Mouse (Mus musculus) gastrocnemius, postnatal 4 days (tissue): ENCODE results near the gene Cntnap5c. TPM values are rescaled to one million over a fixed set of nuclear protein-coding genes. Genes with fewer than 3 reads are reported as not detected.

ENCODE experiments used
- DNase-seq, 2 experiments: peaks; one replicate each; pipeline ENCODE4 v3.0.0; 2021 to 2022; ENCODE audit warnings: low spot score in 2 of 2, mixed read lengths in 2 of 2
- total RNA-seq, 2 experiments: library from RNA; stranded (reverse); gene quantifications; 2 replicates each; pipeline ENCODE4 v1.2.3; 2021

Cntnap5c gene
- total RNA-seq, 2 experiments from 2014 or later: not detected

DNA sequence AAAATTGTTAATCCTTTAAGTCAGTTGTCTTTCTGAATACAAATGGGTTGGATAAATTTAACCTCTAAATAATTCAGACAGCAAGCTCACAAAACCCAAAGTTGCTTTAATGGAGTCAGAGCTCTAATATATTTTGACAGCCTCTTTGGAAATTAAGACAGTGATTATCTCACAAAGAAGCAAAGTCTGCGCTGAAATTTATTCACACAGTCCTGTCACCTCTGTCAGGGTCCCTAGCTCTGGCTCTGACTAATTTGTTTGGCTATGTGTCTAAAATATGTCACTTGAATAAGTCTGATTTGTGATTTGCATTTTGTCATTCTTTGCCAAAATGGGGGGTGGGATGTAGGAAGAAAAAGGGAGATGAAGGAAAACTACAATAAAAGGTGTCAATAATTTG, 234.0 kb downstream of the Cntnap5c start:
- DNase-seq: no peak

DNA sequence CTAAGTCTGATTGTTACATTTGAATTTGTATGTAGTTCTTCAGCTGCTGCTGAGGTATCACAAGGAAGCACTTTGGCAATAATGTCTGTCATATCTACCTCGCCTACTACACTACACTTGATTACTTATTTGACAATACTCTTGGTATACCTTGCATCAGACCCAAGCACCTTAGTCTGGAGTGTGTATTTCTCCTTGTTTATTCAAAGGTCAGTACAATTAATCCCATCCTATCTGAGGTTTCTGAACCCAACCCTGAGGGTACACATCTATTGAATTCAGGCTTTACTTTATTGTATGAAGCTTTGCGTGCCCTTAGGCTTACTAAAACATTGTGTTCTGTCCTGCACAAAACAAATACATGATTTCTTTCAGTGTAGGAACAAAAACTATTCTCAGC, 235.1 kb downstream of the Cntnap5c start:
- DNase-seq: no peak

DNA sequence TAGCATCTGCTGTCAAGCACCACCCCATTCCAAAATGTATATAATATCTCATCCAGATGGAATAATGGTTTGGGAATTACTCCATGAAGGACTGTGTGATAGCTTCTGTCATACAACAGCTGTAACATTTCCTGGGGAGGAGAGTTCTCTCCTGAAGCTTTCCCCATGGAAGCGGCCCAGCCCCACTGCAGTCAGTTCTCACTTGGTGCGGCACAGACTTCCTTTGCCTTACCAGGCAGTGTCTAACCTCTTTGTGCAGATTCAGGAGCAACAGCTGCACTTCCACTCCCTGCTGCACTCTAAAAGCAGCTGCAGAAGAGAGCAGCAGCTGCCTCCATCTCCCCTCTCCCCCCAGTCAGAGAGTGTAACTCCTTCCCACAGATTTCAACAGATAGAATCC, 271.8 kb downstream of the Cntnap5c start:
- peak in 1 of 2 experiments; percentile 10 for DNase-seq

DNA sequence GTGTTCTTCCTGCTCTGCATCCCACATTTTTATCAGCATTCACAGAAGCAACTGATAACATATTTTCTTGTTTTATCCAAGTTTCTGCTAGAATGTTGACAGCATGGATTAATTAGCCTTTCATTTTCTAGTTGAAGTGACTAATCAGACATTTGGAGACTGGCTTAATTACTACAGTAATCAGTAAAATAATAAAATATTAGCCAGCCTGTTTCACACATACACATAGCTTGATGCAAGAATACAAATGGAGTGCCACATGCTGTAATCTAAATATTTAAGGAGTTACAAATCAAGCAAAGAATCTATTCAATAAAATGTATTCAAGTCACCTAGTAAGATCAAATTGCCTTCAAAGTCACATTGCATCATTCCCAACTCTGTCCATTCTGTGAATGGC, 275.8 kb downstream of the Cntnap5c start:
- DNase-seq: no peak

DNA sequence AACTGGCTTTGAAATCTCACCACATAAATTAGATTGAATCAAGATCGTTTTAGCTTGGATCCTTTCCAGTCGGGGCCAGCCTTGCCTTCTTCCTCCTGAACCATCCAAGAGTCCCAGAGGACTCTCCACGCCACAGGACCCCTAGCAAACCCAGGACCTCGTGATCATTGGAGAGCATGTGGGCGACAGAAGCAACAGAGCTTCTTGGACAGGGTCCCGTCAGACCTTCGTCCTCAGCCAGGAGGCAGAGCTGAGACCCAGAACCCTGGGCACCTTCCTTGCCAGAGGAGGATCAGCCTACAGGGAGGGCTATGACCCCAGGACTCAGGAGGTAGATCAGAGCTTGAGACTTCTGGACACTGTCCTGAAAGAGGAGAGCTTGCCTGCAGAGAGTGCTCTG, 300.5 kb downstream of the Cntnap5c start:
- no peak for DNase-seq

DNA sequence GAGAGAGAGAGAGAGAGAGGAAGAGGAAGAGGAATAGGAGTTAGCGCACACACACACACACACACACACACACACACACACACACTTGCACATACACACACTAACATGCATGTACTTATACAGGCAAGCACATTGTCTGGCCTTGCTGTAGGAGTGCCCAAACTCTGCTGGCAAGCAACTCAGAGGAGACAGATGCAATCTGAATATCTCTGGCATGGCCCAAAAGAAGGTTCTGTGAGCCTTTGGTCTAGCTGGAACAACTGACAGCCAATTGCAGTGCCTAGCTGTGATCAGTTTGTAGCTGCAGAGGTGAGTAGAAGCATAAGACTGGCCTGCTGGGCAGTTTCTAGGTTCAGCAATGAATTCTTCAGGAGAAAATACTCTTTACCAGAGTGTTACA, 313.3 kb downstream of the Cntnap5c start:
- peak in 1 of 2 experiments; percentile 7 for DNase-seq

DNA sequence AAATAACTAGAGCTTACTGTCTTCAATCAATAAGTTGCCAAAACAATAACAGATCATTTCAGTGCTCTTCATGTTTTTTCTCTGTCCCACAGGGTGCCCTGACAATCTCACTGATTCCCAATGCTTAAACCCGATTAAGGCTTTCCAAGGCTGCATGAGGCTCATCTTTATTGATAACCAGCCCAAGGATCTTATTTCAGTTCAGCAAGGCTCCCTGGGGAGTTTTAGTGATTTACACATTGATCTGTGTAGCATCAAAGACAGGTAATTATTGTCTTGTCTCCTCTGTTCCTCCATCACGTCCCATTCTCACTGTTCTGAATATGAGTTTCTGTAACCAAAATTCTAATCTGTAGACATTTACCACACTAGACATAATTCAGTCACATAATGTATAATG, 335.1 kb downstream of the Cntnap5c start:
- DNase-seq: no peak

DNA sequence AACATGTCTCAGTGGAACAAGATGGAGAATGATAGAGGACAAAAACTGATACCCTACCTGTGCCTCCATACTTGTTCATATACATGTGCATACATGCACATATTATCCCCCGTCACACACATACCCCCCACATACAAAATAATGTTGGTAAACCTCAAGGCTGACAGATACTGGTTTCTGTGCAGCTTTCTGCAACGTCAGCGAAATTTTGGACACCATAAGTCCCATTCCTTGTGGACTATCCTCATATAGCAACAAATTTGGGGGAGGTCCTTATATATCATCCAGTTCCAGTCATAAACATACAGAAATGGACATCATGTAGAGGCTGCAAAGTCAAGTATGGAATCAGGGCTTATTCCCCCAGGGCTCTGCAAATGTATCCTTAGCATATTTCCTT, 338.5 kb downstream of the Cntnap5c start:
- no peak for DNase-seq

DNA sequence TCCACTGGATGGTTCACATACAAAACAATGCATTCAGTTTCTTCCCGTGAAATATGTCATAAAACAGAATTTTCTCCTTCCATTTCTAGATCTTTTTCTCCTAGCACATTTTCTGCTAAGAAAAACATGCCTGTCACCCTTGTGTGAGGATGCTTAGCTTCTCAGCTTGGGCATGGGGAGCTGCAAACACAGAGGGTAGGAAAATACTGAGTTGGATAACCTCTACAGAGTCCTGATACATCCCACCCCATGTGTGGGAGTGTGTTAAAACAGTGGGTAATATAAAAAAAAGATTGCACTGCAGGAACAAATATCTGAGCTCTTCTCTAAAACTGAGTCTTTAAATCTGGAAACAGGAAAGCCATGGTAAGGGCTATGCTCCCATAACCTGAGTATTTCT, 339.0 kb downstream of the Cntnap5c start:
- no peak for DNase-seq

DNA sequence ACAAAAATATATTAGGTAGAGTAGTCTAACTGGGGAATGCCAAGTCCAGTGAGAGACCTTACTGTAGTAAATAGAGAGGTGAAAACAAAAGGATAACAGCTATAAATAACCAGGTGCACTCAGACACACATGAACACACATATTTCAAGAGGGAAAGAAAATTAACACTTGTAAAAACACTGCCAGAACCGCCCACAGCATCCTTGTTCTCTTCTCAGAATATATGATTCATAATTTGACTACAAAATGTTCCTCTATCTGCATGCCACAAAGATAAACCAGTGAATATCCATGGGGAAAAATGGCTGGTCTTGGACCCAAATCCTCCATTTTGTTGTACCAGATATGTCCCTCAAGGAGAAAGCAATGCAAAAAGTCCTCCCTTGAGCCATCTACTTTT, 417.8 kb downstream of the Cntnap5c start:
- DNase-seq: no peak

DNA sequence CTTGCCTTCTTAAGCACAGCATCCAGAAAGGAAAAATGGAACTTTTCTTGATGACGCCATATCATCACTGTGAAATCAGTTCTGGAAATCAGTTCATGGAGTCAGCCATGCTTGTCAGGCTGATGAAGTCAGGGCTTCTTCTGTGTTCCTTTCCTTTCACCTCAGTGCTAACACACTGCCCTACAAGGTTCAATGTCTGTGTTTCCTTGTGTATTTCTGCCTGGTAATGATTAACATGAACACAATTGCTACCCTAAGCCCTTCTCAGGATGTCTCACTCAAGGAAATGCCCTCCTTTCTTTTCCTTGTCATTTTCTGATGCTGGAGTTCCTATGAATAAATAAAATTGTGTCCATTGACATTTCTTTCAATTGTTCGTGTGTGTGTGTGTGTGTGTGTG, 431.8 kb downstream of the Cntnap5c start:
- DNase-seq: no peak

DNA sequence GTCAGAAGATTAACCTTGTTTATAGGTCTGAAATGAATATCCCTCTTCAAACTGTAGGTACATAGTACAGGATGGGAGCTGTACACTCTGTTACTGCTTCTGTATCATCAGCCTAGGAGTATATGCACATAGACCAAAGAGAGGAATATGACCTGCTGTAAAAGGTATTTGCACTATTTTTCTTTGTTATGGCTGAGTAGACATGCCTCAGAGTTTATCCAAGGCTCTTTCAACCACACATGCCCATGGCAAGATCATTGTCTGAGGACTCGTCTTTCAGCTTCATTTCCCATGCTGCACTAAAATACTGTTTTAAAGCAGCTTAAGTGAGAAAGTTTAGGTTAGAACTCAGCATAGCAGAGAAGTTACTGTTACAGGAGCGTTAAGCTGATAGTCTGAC, 498.7 kb downstream of the Cntnap5c start:
- no peak for DNase-seq

DNA sequence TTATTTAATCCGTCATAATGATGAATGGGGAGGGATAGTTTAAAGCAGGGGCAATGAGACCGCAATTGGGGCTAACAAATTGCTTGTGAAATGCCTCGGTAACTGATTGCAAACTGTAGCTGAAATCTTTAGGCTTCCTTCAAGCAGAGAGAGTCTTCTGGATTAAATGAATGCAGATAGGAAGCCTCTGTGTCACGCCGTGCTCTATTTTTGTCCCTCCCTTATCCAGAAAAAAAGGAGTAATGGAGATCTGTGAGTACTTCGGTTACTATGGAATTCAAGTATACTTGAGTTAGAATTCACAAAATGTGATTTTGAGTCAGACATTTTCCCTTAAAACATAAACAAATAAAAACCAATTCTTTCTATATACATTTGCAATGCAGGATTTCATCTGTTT, 581.9 kb downstream of the Cntnap5c start:
- DNase-seq: no peak

DNA sequence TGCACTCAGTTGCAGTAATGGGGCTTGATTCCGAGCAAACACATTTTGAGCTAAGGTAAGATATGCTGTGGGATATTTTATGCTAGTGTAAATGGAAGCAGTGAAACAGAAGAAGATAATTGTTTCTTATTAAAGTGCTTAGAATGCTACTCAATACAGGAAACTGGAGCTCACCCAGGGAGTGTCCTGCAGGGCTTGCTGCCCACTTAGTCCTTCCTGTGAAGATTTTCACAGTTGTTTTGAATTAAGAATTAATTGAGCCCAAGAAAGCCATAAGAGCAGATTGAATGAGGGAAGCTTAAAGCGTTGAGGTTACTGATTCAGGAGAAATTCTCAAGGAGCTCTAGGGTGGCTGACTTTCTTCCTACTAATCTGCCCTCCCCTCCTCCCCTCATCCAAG, 586.9 kb downstream of the Cntnap5c start:
- DNase-seq: no peak

DNA sequence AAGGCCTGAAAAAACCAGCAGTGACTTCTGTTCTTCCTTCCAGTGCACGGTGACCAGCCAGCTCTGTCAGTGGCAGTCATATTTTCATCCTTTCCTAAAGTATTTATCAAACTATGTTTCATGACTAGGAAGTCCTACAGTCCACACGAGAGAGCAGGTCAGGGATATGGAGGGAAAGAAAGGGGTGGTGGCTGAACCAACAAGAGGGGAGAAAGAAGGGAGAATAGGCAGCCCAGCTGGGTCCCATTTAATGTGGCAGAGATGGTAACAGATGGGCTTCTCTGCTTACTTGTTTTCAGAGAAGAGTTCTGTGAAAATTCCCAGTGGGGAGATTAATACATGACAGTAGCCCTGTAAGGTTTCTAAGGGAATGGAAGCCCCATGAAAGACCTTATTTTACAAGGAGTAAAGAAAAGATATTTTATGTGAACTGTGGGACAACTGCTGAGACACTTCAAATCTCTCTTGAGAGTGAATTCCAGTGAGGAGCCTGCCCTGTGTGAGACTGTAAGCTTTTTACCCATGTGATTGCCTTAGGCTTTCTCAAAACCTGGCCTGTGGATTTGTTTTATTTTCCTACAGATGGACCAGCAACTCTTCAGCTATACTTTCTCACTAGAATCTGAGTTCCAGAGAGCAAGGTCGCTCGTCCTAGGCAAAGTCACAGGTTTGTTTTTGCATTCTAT, 594.4 kb downstream of the Cntnap5c start:
- no peak for DNase-seq

DNA sequence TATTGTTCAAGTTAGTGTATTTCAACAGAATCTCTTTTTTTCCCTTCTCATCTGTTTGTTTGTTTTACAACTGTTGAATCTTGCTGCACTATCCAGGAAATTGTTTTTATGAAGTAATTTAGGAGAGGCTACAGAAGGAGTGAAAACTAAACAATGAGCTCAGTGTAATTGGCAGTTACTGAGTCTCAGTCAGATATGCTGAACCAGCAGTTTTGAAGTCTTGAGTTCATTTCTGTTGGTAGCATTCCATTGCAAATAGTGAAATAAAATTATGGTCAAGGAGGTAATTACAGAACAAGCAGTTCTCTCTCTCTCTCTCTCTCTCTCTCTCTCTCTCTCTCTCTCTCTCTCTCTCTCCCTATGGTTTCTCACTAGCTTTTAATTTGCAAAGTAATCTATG, 600.7 kb downstream of the Cntnap5c start:
- no peak for DNase-seq

DNA sequence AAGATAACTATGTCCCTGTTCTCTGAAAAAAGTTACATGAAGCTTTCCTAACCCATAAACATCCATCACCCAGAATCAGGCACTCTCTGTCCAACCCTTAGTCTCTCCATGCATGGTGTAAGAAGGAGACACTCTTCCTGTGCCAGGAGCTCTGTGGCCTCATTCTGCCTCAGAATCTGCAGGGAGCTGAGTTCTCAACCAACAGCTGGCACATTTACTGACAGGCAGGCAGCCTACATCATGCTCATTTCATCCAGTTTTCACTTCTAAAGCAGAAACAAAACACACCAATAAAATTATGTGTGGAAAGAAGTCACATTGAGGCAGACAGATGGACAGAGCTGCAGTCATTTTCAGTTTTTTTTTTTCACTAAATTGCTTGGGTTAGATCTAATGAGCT, 638.4 kb downstream of the Cntnap5c start:
- no peak for DNase-seq

DNA sequence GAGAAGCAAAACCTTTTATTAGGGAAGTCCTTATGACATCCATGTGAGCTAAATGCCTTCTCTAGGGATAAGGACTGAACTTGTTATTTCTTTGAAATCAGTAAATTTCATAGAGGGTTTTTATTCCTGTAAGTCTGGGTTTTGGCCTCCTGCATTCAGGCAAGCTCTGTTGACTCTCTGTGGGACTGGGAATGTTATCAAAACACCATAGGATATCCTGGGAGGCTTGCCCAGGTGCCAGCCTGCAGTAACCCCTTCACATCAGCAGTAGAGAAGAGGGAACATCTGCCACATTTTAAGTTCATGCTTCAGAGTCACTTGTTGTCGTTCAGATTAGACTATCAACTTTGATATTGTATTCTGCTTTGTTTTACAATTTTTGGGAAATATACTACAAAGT, 639.4 kb downstream of the Cntnap5c start:
- DNase-seq: no peak

DNA sequence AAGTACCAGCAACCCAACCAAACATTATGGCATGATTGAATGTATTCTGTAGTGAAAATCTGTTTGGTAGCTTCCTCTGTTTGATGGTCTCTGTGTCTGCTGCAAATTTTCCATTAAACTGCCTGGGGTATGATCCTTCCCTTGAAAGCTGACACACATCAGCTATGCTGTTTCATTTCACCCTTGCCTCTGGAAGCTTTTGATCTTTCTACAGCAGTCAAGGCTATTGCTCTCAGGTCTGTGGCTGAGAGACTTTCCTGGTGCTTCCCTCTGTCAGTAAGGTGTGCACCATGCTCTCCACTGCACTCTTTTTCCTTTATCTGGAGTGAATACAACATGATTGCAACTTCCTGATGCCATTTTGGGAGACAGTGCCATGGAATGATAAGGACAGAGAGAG, 668.1 kb downstream of the Cntnap5c start:
- no peak for DNase-seq

Other genes with a start within 250 kb of the Cntnap5c start
- not detected for gene Vmn2r120, start 224.1 kb upstream of the Cntnap5c start, total RNA-seq
- gene Gm21834, start 27.4 kb upstream of the Cntnap5c start, total RNA-seq: not detected